Mouse (Mus musculus) ES-Bruce4 (cell line): ENCODE measurements around the gene Smpdl3b. TPM values are rescaled to one million over a fixed set of nuclear protein-coding genes. Genes with fewer than 3 reads are reported as not detected.

Experiments used
- H3K27ac ChIP-seq: 2 replicates; pipeline ENCODE4 v1.5.1; 2012; ENCODE audit warnings: low read length, inconsistent platforms; ENCODE audit not compliant: insufficient read depth
- H3K27me3 ChIP-seq: 2 replicates; pipeline ENCODE4 v1.6.1; 2012; ENCODE audit warnings: mild to moderate bottlenecking, low read length, inconsistent platforms; ENCODE audit not compliant: control insufficient read depth, poor library complexity, insufficient read depth, severe bottlenecking
- H3K36me3 ChIP-seq: 2 replicates; pipeline ENCODE4 v1.6.1; 2012; ENCODE audit warnings: inconsistent platforms, mild to moderate bottlenecking, low read length, moderate library complexity; ENCODE audit not compliant: control insufficient read depth, poor library complexity, insufficient read depth, severe bottlenecking
- H3K4me1 ChIP-seq: one replicate; pipeline ENCODE4 v1.8.1; 2011; ENCODE audit warnings: low read length; ENCODE audit not compliant: control insufficient read depth, insufficient read depth
- H3K4me3 ChIP-seq: 2 replicates; pipeline ENCODE4 v1.5.1; 2011; ENCODE audit warnings: low read depth, mild to moderate bottlenecking, low read length
- H3K9ac ChIP-seq: 2 replicates; pipeline ENCODE4 v1.6.1; 2012; ENCODE audit warnings: low read depth, mild to moderate bottlenecking, inconsistent platforms; ENCODE audit not compliant: poor library complexity, severe bottlenecking
- H3K9me3 ChIP-seq: replicated peaks from 2 replicates; pipeline ENCODE4 v1.6.1; 2012; ENCODE audit warnings: mild to moderate bottlenecking, low read length, inconsistent platforms; ENCODE audit not compliant: control insufficient read depth, poor library complexity, insufficient read depth, severe bottlenecking
- CTCF ChIP-seq: IDR thresholded peaks from one replicate; pipeline ENCODE4 v1.8.1; 2011; ENCODE audit warnings: low read depth, low read length
- EP300 ChIP-seq: IDR thresholded peaks from 2 replicates; pipeline ENCODE4 v1.6.1; 2011; ENCODE audit warnings: low read depth, low read length; ENCODE audit not compliant: insufficient read depth
- POLR2A ChIP-seq: IDR thresholded peaks from one replicate; pipeline ENCODE4 v1.8.1; 2011; ENCODE audit warnings: low read length; ENCODE audit not compliant: insufficient read depth
- polyA plus RNA-seq: library from polyadenylated mRNA; stranded (reverse); fragments of >200 nt; gene quantifications from 2 replicates; pipeline ENCODE4 v1.2.4, GENCODE M21; 2011; ENCODE audit warnings: low read depth; ENCODE audit not compliant: missing spikeins, insufficient read depth, insufficient read length

Gene Smpdl3b
- polyA plus RNA-seq, 1 experiment = 6.4 TPM

GRCm38 (mm10) chr4:132789731-132790130 is 32.7 kb upstream of the Smpdl3b start:
- no peak overlapping the region for H3K9ac ChIP-seq
- no peak overlapping the region for H3K4me3 ChIP-seq
- H3K9me3 ChIP-seq = no peaks in the 10 kb centered on the region
- no peaks in the 10 kb centered on the region for H3K4me1 ChIP-seq
- TF ChIP-seq POLR2A (no peak), CTCF (no peak)
- H3K27ac ChIP-seq = no peak overlapping the region
- H3K36me3 ChIP-seq = no peaks in the 10 kb centered on the region
- H3K27me3 ChIP-seq = no peaks in the 10 kb centered on the region

- Histone ChIP-seq H3K9me3 (no peaks in the 10 kb centered on the region), H3K4me3 (no peak overlapping the region), H3K4me1 (no peaks in the 10 kb centered on the region), H3K27ac (no peak overlapping the region), H3K36me3 (no peaks in the 10 kb centered on the region), H3K9ac (no peak overlapping the region), H3K27me3 (no peaks in the 10 kb centered on the region)
- TF ChIP-seq POLR2A (no peak), CTCF (no peak), EP300 (no peak)
These were observed 28.2 kb upstream of the Smpdl3b start for GRCm38 (mm10) chr4:132785228-132785627.

GRCm38 (mm10) chr4:132783732-132784131 is 26.7 kb upstream of the Smpdl3b start:
- Histone ChIP-seq H3K36me3 (peaks cover 9% of the 10 kb centered on the region; the same call in 1 of the 2 replicates), H3K27ac (no peak overlapping the region), H3K4me3 (no peak overlapping the region), H3K9me3 (no peaks in the 10 kb centered on the region), H3K9ac (no peak overlapping the region), H3K27me3 (no peaks in the 10 kb centered on the region), H3K4me1 (no peaks in the 10 kb centered on the region)
- TF ChIP-seq POLR2A = no peak

GRCm38 (mm10) chr4:132780288-132780687 is 23.2 kb upstream of the Smpdl3b start:
- Histone ChIP-seq H3K4me3 (no peak overlapping the region), H3K9ac (no peak overlapping the region), H3K9me3 (no peaks in the 10 kb centered on the region), H3K27me3 (no peaks in the 10 kb centered on the region), H3K27ac (no peak overlapping the region; the same call in 1 of the 2 replicates), H3K4me1 (no peaks in the 10 kb centered on the region), H3K36me3 (peaks cover 41% of the 10 kb centered on the region)
- TF ChIP-seq CTCF (no peak), POLR2A (no peak), EP300 (no peak)

- TF ChIP-seq POLR2A = no peak
- TF ChIP-seq CTCF = no peak
- TF ChIP-seq EP300 = no peak
- H3K4me1 ChIP-seq = no peaks in the 10 kb centered on the region
- peaks cover 56% of the 10 kb centered on the region for H3K36me3 ChIP-seq
- H3K4me3 ChIP-seq = no peak overlapping the region
- no peaks in the 10 kb centered on the region for H3K9me3 ChIP-seq
- H3K27me3 ChIP-seq = no peaks in the 10 kb centered on the region
- H3K9ac ChIP-seq = no peak overlapping the region
- H3K27ac ChIP-seq = no peak overlapping the region
These were observed 21.6 kb upstream of the Smpdl3b start for GRCm38 (mm10) chr4:132778562-132779201.

- no peaks in the 10 kb centered on the region for H3K27me3 ChIP-seq
- H3K27ac ChIP-seq = peak overlapping the region; percentile 8
- no peak overlapping the region for H3K4me3 ChIP-seq
- H3K9me3 ChIP-seq = no peaks in the 10 kb centered on the region
- TF ChIP-seq POLR2A (no peak), CTCF (peak; percentile 84)
- peaks cover 73% of the 10 kb centered on the region for H3K36me3 ChIP-seq
- H3K9ac ChIP-seq = no peak overlapping the region
- no peaks in the 10 kb centered on the region for H3K4me1 ChIP-seq
These were observed 19.7 kb upstream of the Smpdl3b start for GRCm38 (mm10) chr4:132776764-132777163.
